Mouse (Mus musculus) CH12.LX (cell line): ENCODE results near the gene Cntrob. TPM values are rescaled to one million over a fixed set of nuclear protein-coding genes. Genes with fewer than 3 reads are reported as not detected.

Experiments used
- DNase-seq: peaks from one replicate; pipeline ENCODE4 v3.0.0-alpha.2; 2013; ENCODE audit errors: extremely low read depth
- H3K27ac ChIP-seq: 2 replicates; pipeline ENCODE4 v1.5.1; 2012; ENCODE audit warnings: low read depth, mild to moderate bottlenecking, control low read depth, moderate library complexity; ENCODE audit not compliant: insufficient read depth
- H3K27me3 ChIP-seq: replicated peaks from 2 replicates; pipeline ENCODE3; 2012; ENCODE audit warnings: inconsistent platforms
- H3K36me3 ChIP-seq, 2 experiments: replicated peaks in 1 of 2; 2 replicates each; pipeline versions ENCODE3 to v1.6.1; 2012; ENCODE audit warnings: inconsistent platforms in 1 of 2, low read length in 1 of 2, mild to moderate bottlenecking in 1 of 2, mixed read lengths in 1 of 2, moderate library complexity in 1 of 2; ENCODE audit not compliant: control insufficient read depth in 1 of 2, insufficient read depth in 1 of 2
- H3K4me1 ChIP-seq, 2 experiments: 2 replicates each; pipeline ENCODE4 v1.6.1; 2012; ENCODE audit warnings: inconsistent platforms in 1 of 2, moderate library complexity in 1 of 2; ENCODE audit not compliant: insufficient read depth in 2 of 2, control insufficient read depth in 1 of 2
- H3K4me2 ChIP-seq: 2 replicates; pipeline ENCODE4 v1.6.1; 2012; ENCODE audit warnings: low read depth, mild to moderate bottlenecking, control low read depth; ENCODE audit not compliant: poor library complexity, insufficient read depth, severe bottlenecking
- H3K4me3 ChIP-seq, 3 experiments: fragments of 150-350 bp in 1 of 3; sonication (generic) in 1 of 3; replicated peaks in 1 of 3; 2 replicates each; pipeline versions ENCODE3 to v1.5.1; 2011 to 2012; ENCODE audit warnings: low read depth in 2 of 3, low read length in 2 of 3, mild to moderate bottlenecking in 2 of 3, moderate library complexity in 2 of 3, control low read depth in 1 of 3, improper control_type of control experiment in 1 of 3, inconsistent platforms in 1 of 3, mixed read lengths in 1 of 3; ENCODE audit not compliant: poor library complexity in 1 of 3
- H3K79me2 ChIP-seq: replicated peaks from 2 replicates; pipeline ENCODE4 v1.6.1; 2012; ENCODE audit warnings: mild to moderate bottlenecking, moderate library complexity; ENCODE audit not compliant: control insufficient read depth, poor library complexity, insufficient read depth, severe bottlenecking; ENCODE audit errors: extremely low read depth
- H3K9ac ChIP-seq: 2 replicates; pipeline ENCODE4 v1.6.1; 2012; ENCODE audit warnings: low read depth, mild to moderate bottlenecking, control low read depth, moderate library complexity; ENCODE audit not compliant: insufficient read depth
- H3K9me3 ChIP-seq: replicated peaks from 2 replicates; pipeline ENCODE3; 2012; ENCODE audit warnings: low read length, inconsistent platforms, mixed read lengths
- BHLHE40 ChIP-seq: IDR thresholded peaks from 2 replicates; pipeline ENCODE4 v1.6.1; 2011; ENCODE audit warnings: mild to moderate bottlenecking, low read depth, low read length, improper control_type of control experiment
- CHD2 ChIP-seq: IDR thresholded peaks from 2 replicates; pipeline ENCODE4 v1.6.1; 2011; ENCODE audit warnings: low read length, improper control_type of control experiment
- EP300 ChIP-seq: IDR thresholded peaks from 2 replicates; pipeline ENCODE4 v1.6.1; 2011; ENCODE audit warnings: low read length, improper control_type of control experiment
- IRF4 ChIP-seq: IDR thresholded peaks from 2 replicates; pipeline ENCODE4 v1.6.1; 2014; ENCODE audit warnings: low read depth, mild to moderate bottlenecking, inconsistent platforms, low read length, improper control_type of control experiment
- JUND ChIP-seq: conservative IDR thresholded peaks from 2 replicates; pipeline ENCODE4 v1.6.1; 2011; ENCODE audit warnings: low read depth, low read length, improper control_type of control experiment
- MAZ ChIP-seq: IDR thresholded peaks from 2 replicates; pipeline ENCODE4 v1.6.1; 2012; ENCODE audit warnings: low read depth, mild to moderate bottlenecking, inconsistent platforms, low read length, improper control_type of control experiment, moderate library complexity
- MXI1 ChIP-seq: IDR thresholded peaks from 2 replicates; pipeline ENCODE4 v1.6.1; 2011; ENCODE audit warnings: mild to moderate bottlenecking, low read depth, low read length, improper control_type of control experiment
- MYC ChIP-seq: IDR thresholded peaks from 2 replicates; pipeline ENCODE4 v1.6.1; 2011; ENCODE audit warnings: low read depth, mild to moderate bottlenecking, improper control_type of control experiment, low read length
- NRF1 ChIP-seq: IDR thresholded peaks from 2 replicates; pipeline ENCODE4 v1.6.1; 2014; ENCODE audit warnings: low read depth, mild to moderate bottlenecking, inconsistent platforms, low read length, improper control_type of control experiment, moderate library complexity
- PAX5 ChIP-seq: IDR thresholded peaks from 2 replicates; pipeline ENCODE4 v1.6.1; 2012; ENCODE audit warnings: low read length, inconsistent platforms, mixed read lengths
- RAD21 ChIP-seq: IDR thresholded peaks from 2 replicates; pipeline ENCODE4 v1.6.1; 2011; ENCODE audit warnings: low read depth, mild to moderate bottlenecking, low read length, improper control_type of control experiment, moderate library complexity
- TBP ChIP-seq: conservative IDR thresholded peaks from 2 replicates; pipeline ENCODE4 v1.6.1; 2011; ENCODE audit warnings: low read depth, low read length, improper control_type of control experiment
- TCF12 ChIP-seq: IDR thresholded peaks from 2 replicates; pipeline ENCODE4 v1.6.1; 2014; ENCODE audit warnings: low read depth, mild to moderate bottlenecking, inconsistent platforms, low read length, improper control_type of control experiment
- USF1 ChIP-seq: IDR thresholded peaks from 2 replicates; pipeline ENCODE4 v1.6.1; 2014; ENCODE audit warnings: low read depth, mild to moderate bottlenecking, inconsistent platforms, low read length, improper control_type of control experiment
- USF2 ChIP-seq: conservative IDR thresholded peaks from 2 replicates; pipeline ENCODE4 v1.6.1; 2011; ENCODE audit warnings: low read depth, low read length, improper control_type of control experiment
- ZC3H11A ChIP-seq: IDR thresholded peaks from 2 replicates; pipeline ENCODE4 v1.6.1; 2012; ENCODE audit warnings: low read depth, mild to moderate bottlenecking, inconsistent platforms, low read length, improper control_type of control experiment
- ZKSCAN1 ChIP-seq: IDR thresholded peaks from 2 replicates; pipeline ENCODE4 v1.6.1; 2012; ENCODE audit warnings: low read depth, inconsistent platforms, low read length, improper control_type of control experiment, borderline replicate concordance
- dilution Hi-C: fragments of 300-500 bp; cut with MboI; formaldehyde crosslinking; loops from 2 replicates; pipeline ENCODE4 v1.14.3; 2020; ENCODE audit warnings: low sequenced_read_pairs; ENCODE audit not compliant: extremely low pct_unique_long_range_greater_than_20kb, extremely low pct_ligation_motif_present
- in situ Hi-C: fragments of 300-500 bp; cut with MboI; formaldehyde crosslinking; loops from 3 replicates; pipeline ENCODE4 v1.14.3; 2019; ENCODE audit warnings: low sequenced_read_pairs, low pct_ligation_motif_present, low pct_unique_long_range_greater_than_20kb, mixed read lengths
- polyA plus RNA-seq: library from polyadenylated mRNA; unstranded; fragments of >175 nt; gene quantifications from 2 replicates; pipeline ENCODE4 v1.2.1, GENCODE M21; 2012; ENCODE audit warnings: low read depth; ENCODE audit not compliant: insufficient read length
- total RNA-seq, 2 experiments: library from RNA; depleted of rRNA; stranded (reverse); fragments of 300-350 nt in 1 of 2; fragments of >200 nt in 1 of 2; gene quantifications; 2 replicates each; pipeline ENCODE4 v1.2.3; 2012 to 2014

Cntrob gene
- total and polyA plus RNA-seq, 3 experiments = 16.4 to 36.6 (median 18.9) TPM

DNA sequence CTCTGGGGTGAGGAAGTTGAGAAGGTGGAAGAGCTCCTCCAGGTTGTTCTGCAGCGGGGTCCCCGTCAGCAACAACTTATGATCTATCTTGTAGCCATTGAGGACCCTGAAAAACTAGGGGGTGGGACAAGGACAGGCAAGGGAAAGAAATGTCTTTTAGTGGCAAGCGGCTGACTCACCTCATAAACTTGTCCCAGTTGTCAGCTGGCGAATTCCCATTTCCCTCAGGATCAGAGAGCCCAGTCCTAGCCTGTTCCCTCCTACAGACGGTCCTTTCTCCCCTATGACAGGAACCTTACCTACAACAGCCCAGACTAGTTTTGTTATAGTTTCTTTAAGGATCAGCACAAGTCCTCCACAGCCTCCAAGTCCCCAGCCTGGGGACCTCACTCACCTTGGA is 33.0 kb upstream of the Cntrob start:
- DNase-seq = no peak
- H3K4me1 ChIP-seq = no peaks in the 10 kb centered on the region
- H3K4me3 ChIP-seq = no peak overlapping the region
- dilution Hi-C loops = no loop called here
- no peak overlapping the region for H3K9ac ChIP-seq
- TF ChIP-seq CHD2 (no peak), EP300 (no peak), TBP (no peak), MYC (no peak), JUND (no peak), RAD21 (no peak), USF1 (no peak), MAZ (no peak), ZC3H11A (no peak), USF2 (no peak), BHLHE40 (no peak), MXI1 (no peak), ZKSCAN1 (no peak)
- H3K27me3 ChIP-seq = no peaks in the 10 kb centered on the region
- H3K27ac ChIP-seq = no peak overlapping the region
- H3K4me2 ChIP-seq = no peak overlapping the region
- H3K36me3 ChIP-seq = peaks cover 77 to 98% of the 10 kb centered on the region in 2 experiments
- no peaks in the 10 kb centered on the region for H3K79me2 ChIP-seq
- H3K9me3 ChIP-seq = no peaks in the 10 kb centered on the region
- in situ Hi-C loops = no loop called here

DNA sequence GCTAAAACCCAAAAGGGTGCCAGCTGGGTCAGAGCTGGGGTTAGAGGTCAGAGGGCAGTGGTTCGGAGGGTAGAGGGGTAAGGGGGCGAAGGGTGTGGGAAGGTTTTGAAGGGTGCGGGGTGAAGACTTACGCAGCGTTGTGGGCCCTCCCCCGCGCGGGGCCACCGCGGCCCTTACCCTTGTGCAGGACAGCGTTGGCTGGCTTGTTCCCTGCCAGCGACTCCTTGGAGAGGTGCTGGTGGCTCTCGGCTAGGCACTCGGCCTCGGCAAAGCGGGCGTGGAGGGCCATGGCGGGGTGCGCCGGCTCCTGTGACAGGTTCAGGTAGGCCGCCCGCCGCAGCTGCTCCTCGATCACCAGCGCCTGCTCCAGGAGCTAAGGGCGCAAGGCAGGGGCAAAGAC is 22.9 kb upstream of the Cntrob start:
- no peak overlapping the region for H3K27ac ChIP-seq
- H3K4me1 ChIP-seq = peaks cover 0 to 11% of the 10 kb centered on the region in 2 experiments; a peak in 2 of 4 replicates
- no peaks in the 10 kb centered on the region for H3K79me2 ChIP-seq
- dilution Hi-C loops (no loop called here), in situ Hi-C loops (no loop called here)
- H3K27me3 ChIP-seq = no peaks in the 10 kb centered on the region
- no peak for TF ChIP-seq NRF1
- TF ChIP-seq IRF4 = no peak
- TF ChIP-seq TCF12 = no peak
- no peak for TF ChIP-seq PAX5
- H3K9ac ChIP-seq = no peak overlapping the region
- no peaks in the 10 kb centered on the region for H3K9me3 ChIP-seq
- H3K4me3 ChIP-seq = no peak overlapping the region
- H3K36me3 ChIP-seq = peaks cover 53 to 89% of the 10 kb centered on the region in 2 experiments
- H3K4me2 ChIP-seq = no peak overlapping the region
- no peak for DNase-seq
